In genomic region chr14:38936483-38937054, GRCm38 (mm10) we compare ENCODE assay signal across 14 mouse cellular contexts.
"Had no signal": no experiment of that assay in that cellular context is flagged by ENCODE, and none has a peak within 500 bp of the region (broad histone marks: within the 10 kb centered on the region; RNA-seq: fewer than 3 reads in every experiment).

No protein-coding gene starts in this region.

- H3K27ac ChIP-seq: kidney, postnatal 0 days; limb, embryonic 12.5 days; liver, embryonic 13.5 days; midbrain, embryonic 12.5 days; neural tube, embryonic 13.5 days; stomach, embryonic 15.5 days had no signal

- H3K27me3 ChIP-seq: limb, embryonic 12.5 days; liver, embryonic 13.5 days; midbrain, embryonic 12.5 days; neural tube, embryonic 13.5 days; stomach, embryonic 15.5 days had no signal

- H3K4me2 ChIP-seq: limb, embryonic 12.5 days; liver, embryonic 13.5 days; midbrain, embryonic 12.5 days; neural tube, embryonic 13.5 days; stomach, embryonic 15.5 days had no signal

- H3K4me1 ChIP-seq: limb, embryonic 12.5 days; liver, embryonic 13.5 days; midbrain, embryonic 12.5 days; stomach, embryonic 15.5 days had no signal

- ATAC-seq: liver, postnatal 0 days had no signal

- H3K4me3 ChIP-seq: limb, embryonic 12.5 days; liver, embryonic 13.5 days; midbrain, embryonic 12.5 days; neural tube, embryonic 13.5 days; stomach, embryonic 15.5 days had no signal

- H3K9me3 ChIP-seq: limb, embryonic 12.5 days; liver, embryonic 13.5 days; midbrain, embryonic 12.5 days; neural tube, embryonic 13.5 days; stomach, embryonic 15.5 days had no signal

- H3K36me3 ChIP-seq: limb, embryonic 12.5 days; liver, embryonic 13.5 days; midbrain, embryonic 12.5 days; neural tube, embryonic 13.5 days; stomach, embryonic 15.5 days had no signal

- H3K9ac ChIP-seq: limb, embryonic 12.5 days; liver, embryonic 13.5 days; liver, postnatal 0 days; midbrain, embryonic 12.5 days; neural tube, embryonic 13.5 days; stomach, embryonic 15.5 days had no signal

- DNase-seq: kidney, postnatal 36 days; layer of hippocampus, adult 9-11 months; layer of hippocampus, postnatal 36 days; liver; liver, embryonic 13.5 days; liver, postnatal 0 days; right cerebral cortex, postnatal 14 days; thymus, adult 2 months; thymus, postnatal 25 days had no signal
